Mouse (Mus musculus): ENCODE data around the gene Nsun7.

The Nsun7 gene

GRCm38 (mm10) chr5:66279650-66280049 is 20.0 kb downstream of the Nsun7 start:
- no peak for DNase-seq (ENCODE audit: extremely low spot score, low read depth, low spot score)

- DNase-seq (ENCODE audit: extremely low spot score, low read depth, low spot score), result no peak
Measured at GRCm38 (mm10) chr5:66280742-66281141, 21.0 kb downstream of the Nsun7 start.

DNA sequence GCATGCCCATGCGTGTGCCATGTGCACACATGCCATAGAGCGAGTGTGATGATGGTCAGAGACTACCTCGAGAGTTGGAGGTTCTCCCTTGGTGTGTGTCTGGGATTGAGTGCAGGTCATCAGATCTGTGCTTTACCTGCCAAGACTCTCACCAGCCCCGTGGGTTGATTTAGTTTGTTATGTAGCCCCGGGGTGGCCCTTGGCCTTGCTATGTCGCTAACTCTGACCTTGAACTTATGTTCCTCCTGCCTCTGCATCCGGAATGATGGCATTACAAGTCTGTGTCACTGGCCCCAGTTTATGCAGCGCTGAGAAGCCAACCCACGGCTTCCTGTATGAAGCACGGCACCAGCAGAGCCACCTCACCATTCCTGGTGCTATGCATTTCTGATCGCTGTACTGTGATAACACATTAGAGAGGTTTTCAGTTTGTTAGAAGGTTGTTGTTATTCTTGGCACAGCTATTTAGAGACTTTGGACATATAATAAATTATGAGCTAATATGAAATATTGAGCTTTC is 34.5 kb downstream of the Nsun7 start:
- DNase-seq (ENCODE audit: extremely low spot score, low read depth, low spot score), result no peak

- DNase-seq (ENCODE audit: extremely low spot score, low read depth, low spot score), result no peak
Measured at GRCm38 (mm10) chr5:66294952-66295351, 35.3 kb downstream of the Nsun7 start.

DNA sequence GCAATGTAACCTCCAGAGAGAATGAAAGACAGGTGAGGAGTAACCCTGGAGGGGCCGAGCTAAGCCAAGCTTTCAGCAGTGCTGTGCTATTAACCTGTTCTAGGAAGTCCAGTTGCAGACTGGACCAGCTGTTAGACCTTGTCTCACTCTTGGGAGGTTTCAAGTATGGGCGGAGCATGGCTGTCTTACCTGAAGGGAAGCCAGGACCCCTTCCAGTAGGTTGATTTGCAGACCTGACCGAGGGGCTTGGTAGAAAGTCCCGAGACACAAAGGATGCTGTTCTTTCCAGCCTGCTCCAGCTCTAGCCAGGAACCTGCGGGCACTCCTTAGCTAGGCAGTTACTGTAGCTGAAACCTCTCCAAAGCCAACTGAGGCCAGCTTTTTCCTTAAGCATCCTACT is 36.4 kb downstream of the Nsun7 start:
- no peak for DNase-seq (ENCODE audit: extremely low spot score, low read depth, low spot score)

GRCm38 (mm10) chr5:66298856-66299255 is 39.2 kb downstream of the Nsun7 start:
- no peak for DNase-seq (ENCODE audit: extremely low spot score, low read depth, low spot score)

DNA sequence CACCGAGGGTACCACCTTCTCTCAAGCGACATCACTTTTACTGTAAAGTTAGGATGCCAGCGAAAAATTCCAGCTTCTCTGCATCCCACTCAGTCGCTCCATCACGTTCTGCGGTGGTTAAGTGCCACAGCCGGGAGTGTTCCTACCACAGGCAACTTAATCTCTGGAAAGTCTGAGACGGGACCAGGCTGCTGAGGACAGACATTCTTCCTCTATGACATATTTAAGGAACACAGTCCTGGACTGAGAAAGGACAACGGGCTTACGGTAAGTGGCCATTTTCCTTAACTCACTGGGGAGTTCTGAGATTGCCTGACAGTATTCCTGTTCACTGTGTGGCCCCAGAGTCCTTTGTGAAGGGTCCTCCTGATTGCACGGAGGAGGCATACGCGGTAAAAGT is 40.9 kb downstream of the Nsun7 start:
- no peak for DNase-seq (ENCODE audit: extremely low spot score, low read depth, low spot score)

GRCm38 (mm10) chr5:66302085-66302815 is 42.6 kb downstream of the Nsun7 start:
- no peak for DNase-seq (ENCODE audit: extremely low spot score, low read depth, low spot score)

- DNase-seq (ENCODE audit: extremely low spot score, low read depth, low spot score), result no peak
Measured at GRCm38 (mm10) chr5:66302873-66303272, 43.2 kb downstream of the Nsun7 start.

DNA sequence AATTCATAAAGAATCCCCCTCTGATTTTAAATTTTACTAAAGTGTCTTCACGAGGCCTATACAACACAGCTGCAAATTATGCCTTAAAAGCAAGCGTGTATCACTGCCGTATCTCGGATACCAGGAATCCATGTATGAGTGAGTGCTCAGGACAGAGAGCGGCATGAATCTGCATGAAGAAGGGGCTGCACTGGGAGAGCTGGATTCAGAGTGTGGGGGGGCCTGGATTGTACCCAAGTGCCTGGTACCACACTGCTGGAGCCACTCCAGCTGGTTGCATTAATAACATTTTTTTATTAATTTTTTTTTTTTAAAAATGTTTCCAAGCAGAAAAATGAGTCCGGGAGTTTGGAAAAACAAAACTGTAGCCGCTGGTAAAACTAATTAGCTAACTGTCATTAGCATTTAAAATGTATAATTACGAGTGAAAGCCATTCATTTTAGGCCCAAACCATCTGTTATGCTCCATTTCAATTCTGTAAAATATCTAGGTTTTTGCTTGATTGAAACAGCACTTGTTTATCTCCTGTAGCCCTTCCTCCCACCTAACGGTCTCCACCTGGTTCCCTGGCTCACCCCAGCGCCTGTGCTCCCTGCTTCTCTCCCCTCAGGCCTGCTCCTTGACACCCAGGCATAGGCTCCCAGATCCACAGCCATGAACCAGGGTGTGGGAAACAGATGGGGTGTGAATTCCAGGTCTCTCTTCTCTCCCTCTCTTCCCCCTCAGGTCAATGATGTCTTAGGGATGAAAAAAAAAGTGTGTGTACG is 44.8 kb downstream of the Nsun7 start:
- no peak for DNase-seq (ENCODE audit: extremely low spot score, low read depth, low spot score)

- DNase-seq (ENCODE audit: extremely low spot score, low read depth, low spot score), result no peak
Measured at GRCm38 (mm10) chr5:66305511-66305910, 45.8 kb downstream of the Nsun7 start.

DNA sequence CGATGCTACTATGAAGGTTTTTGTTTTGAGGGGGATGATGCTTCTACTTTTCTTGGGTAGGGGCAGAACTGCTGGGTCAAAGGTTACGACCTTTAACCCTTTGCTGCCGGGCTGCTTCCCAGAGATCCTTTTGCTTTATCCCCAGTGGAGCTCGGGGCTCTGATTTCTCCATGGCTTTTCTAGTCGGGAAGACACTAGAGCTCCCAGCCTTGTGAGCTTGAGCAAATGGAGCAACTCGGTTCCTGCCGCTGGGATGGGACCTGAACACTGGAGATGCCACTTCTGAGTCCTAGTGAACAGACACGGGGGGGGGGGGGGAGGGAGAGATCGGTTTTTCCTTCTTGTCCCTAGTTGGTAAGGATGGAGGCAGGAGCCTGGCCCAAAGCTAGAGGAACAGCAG is 50.6 kb downstream of the Nsun7 start:
- DNase-seq (ENCODE audit: extremely low spot score, low read depth, low spot score), result no peak

DNA sequence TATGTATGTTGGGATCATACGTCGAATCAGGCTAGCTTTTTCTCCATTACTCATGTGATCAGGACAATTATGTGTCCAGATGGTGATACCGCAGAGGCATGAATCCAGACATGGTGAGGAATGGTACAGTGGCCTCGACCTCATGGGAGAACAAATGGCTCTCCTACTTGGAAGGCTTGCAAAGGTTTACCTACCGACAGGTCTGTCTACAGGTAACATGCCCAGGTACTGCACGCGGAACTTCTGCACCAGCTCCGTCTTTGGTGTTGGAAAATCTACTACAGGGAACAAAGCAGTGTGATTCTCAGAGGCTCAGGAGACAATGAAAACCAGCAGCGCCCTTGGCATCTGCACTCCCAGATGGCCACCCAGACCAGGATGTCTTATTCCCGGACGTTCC is 51.1 kb downstream of the Nsun7 start:
- DNase-seq (ENCODE audit: extremely low spot score, low read depth, low spot score), result no peak

DNA sequence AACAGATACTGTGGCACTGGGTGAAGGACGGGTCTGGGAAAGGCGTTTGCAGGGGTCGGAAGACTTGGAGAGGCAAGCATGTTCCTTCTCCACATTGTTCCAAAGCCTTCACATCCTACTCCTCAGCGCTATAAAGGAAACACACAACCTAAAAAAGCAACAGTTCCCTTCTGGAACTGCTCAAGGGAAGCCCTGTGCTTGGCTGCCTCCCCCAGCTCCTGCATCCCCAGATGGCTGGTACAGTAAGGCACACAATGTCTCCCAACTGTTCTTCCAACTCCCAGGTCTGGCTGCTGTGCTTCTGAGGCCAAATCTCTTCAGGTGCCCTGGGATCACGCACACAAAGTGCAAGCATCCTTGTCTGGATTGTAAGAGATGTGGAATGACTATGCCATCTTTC is 56.1 kb downstream of the Nsun7 start:
- no peak for DNase-seq (ENCODE audit: extremely low spot score, low read depth, low spot score)

DNA sequence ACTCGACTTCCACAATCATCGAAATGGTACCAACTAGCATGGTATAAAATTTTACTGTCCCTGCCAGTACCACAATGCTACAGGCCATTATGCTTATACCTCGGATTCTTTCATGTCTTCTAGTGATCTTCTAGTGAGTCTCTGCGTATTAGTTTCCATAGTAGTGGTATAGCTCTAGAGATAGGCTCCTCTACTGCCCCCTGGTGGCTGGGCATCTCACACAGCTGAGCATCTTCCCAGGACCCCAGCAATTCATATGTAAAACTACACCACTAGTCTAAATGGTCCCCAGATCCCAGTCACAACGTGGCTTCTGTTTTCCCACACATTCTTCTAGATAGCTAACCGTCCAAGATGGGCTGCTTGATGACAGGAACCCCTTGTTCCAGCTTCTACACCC is 59.6 kb downstream of the Nsun7 start:
- no peak for DNase-seq (ENCODE audit: extremely low spot score, low read depth, low spot score)

GRCm38 (mm10) chr5:66319827-66320404 is 60.2 kb downstream of the Nsun7 start:
- no peak for DNase-seq (ENCODE audit: extremely low spot score, low read depth, low spot score)

DNA sequence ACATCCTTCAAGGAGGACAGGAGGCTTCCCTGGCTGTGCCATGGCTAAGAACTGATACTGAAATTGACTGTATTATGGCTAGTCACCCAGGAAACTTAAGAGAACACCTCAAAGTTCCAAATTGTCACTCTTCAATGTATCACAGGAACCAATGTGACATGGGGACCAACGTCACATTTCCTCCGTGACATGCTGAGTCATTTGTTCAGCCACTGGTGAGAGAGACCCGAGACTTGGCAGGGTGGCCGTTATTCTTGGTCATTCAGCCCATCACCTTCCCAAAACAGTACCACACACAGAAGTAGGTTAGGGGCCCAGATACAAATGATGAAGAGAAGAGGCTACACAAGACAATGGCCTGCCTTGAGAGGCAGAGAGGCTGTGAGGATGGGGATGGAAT is 63.4 kb downstream of the Nsun7 start:
- no peak for DNase-seq (ENCODE audit: extremely low spot score, low read depth, low spot score)

DNA sequence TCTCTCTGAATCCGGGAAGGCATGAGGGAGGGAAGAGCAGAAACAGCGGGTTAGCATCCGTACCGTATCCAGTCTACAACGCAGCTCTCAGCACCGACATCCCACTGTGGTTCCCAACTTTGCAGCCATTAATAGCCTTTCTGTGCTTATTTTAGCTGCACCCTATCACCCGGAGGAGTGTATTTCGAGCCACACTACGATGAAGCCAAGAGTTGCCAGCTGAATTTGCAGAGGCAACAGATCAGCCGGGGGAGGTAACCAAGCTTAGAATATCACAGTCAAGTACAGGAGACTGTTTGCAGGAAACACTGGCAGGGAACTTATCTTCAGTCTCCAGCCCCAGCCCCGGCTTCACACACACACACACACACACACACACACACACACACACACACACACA is 63.9 kb downstream of the Nsun7 start:
- no peak for DNase-seq (ENCODE audit: extremely low spot score, low read depth, low spot score)

DNA sequence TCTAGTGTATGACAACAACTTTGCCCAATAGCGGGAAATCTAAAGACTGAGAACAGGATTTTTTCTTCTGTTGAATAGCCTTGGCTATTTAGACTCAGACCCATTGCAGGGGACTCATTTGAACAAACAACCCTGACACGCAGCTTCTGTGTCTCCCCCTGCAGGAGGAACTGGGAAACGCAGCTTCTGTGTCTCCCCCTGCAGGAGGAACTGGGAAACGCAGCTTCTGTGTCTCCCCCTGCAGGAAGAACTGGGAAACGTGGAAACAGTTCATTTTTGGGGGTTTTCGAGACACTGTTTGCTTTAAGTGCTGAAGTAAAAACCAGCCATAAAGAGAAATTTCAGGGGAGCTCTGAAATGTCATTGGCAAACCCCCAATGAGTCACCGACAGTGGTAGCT is 66.7 kb downstream of the Nsun7 start:
- DNase-seq (ENCODE audit: extremely low spot score, low read depth, low spot score), result no peak

DNA sequence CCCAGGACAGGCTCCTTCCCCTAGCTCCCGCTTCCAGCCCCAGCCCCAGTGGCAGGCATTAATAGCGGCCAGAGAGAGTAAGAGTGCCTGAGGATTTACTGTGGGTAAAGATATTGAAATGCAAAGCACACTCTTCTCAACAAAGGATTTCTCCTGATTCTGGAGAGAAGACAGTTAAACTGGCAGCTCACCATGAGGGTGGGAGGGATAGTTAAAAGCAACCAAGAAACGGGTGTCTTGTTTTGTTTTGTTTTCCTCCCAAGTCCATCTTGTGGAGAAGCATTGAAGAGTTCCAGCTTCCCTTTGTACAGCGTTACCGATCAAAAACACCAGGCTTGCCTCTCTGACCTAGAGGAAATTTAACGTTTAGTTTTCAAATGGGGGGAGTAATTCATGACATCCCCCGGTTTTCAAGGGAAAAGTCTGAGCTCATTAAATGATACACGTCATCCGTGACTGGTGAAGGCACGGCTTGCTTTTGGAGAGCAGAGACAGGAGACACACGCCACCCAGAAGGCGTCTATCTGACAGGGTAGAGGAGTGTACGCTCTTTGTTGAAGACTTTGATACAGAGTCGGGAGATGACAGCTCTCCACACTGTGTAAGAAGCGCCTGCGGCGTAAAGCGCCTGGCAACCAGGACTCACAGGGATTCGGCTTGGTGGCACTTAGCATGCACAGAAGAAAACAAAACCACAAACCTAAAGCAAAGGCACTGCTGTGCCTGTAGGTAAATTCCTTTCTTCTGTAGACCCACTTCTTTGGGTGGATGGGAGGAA is 68.4 kb downstream of the Nsun7 start:
- DNase-seq (ENCODE audit: extremely low spot score, low read depth, low spot score), result no peak

- no peak for DNase-seq (ENCODE audit: extremely low spot score, low read depth, low spot score)
Measured at GRCm38 (mm10) chr5:66328766-66329165, 69.1 kb downstream of the Nsun7 start.
